Mouse (Mus musculus) myocyte (in vitro differentiated cells): ENCODE data around the gene Mylk3. TPM values are rescaled to one million over a fixed set of nuclear protein-coding genes. Genes with fewer than 3 reads are reported as not detected.

Experiments used
- H3K27me3 ChIP-seq: one replicate; pipeline ENCODE4 v1.6.1; 2011; ENCODE audit not compliant: control insufficient read depth, insufficient read depth, insufficient read length
- H3K36me3 ChIP-seq: one replicate; pipeline ENCODE4 v1.6.1; 2011; ENCODE audit not compliant: control insufficient read depth, insufficient read depth
- H3K4me2 ChIP-seq: one replicate; pipeline ENCODE4 v1.6.1; 2011; ENCODE audit warnings: low read depth, control low read depth
- H3K4me3 ChIP-seq: one replicate; pipeline ENCODE4 v1.5.1; 2011; ENCODE audit warnings: mild to moderate bottlenecking, control low read depth, moderate library complexity
- H3K79me2 ChIP-seq: one replicate; pipeline ENCODE4 v1.6.1; 2011; ENCODE audit not compliant: control insufficient read depth, insufficient read depth
- H3ac ChIP-seq: one replicate; pipeline ENCODE4 v1.6.1; 2011; ENCODE audit not compliant: control insufficient read depth, insufficient read length
- CEBPB ChIP-seq: IDR thresholded peaks from 2 replicates; pipeline ENCODE4 v1.6.1; 2011; ENCODE audit warnings: mild to moderate bottlenecking, moderate library complexity; ENCODE audit not compliant: poor library complexity, insufficient read depth, severe bottlenecking
- E2F4 ChIP-seq: IDR thresholded peaks from one replicate; pipeline ENCODE4 v1.6.1; 2011; ENCODE audit warnings: mild to moderate bottlenecking, control low read depth, moderate library complexity; ENCODE audit not compliant: insufficient read depth
- MAX ChIP-seq: IDR thresholded peaks from one replicate; pipeline ENCODE4 v1.6.1; 2011; ENCODE audit warnings: low read depth, mild to moderate bottlenecking, control low read depth
- MYOD1 ChIP-seq, 3 experiments: IDR thresholded peaks; one replicate each; pipeline ENCODE4 v1.6.1; 2011; ENCODE audit warnings: control low read depth in 2 of 3, low read depth in 2 of 3, mild to moderate bottlenecking in 2 of 3, moderate library complexity in 1 of 3; ENCODE audit not compliant: insufficient read length in 2 of 3, control insufficient read depth in 1 of 3
- MYOG ChIP-seq, 3 experiments: IDR thresholded peaks; one replicate each; pipeline ENCODE4 v1.6.1; 2011; ENCODE audit warnings: control low read depth in 2 of 3, low read depth in 2 of 3, mild to moderate bottlenecking in 2 of 3; ENCODE audit not compliant: insufficient read length in 2 of 3, control insufficient read depth in 1 of 3, insufficient read depth in 1 of 3
- POLR2A ChIP-seq: IDR thresholded peaks from one replicate; pipeline ENCODE4 v1.6.1; 2011; ENCODE audit warnings: low read depth, mild to moderate bottlenecking, control low read depth, moderate library complexity; ENCODE audit not compliant: insufficient read length
- POLR2AphosphoS2 ChIP-seq: IDR thresholded peaks from one replicate; pipeline ENCODE4 v1.6.1; 2011; ENCODE audit warnings: low read depth, control low read depth; ENCODE audit not compliant: insufficient read length
- REST ChIP-seq: IDR thresholded peaks from one replicate; pipeline ENCODE4 v1.6.1; 2011; ENCODE audit warnings: mild to moderate bottlenecking, control low read depth, moderate library complexity; ENCODE audit not compliant: insufficient read depth, insufficient read length
- SRF ChIP-seq: IDR thresholded peaks from one replicate; pipeline ENCODE4 v1.6.1; 2011; ENCODE audit warnings: low read depth; ENCODE audit not compliant: control insufficient read depth, insufficient read length
- TCF12 ChIP-seq: IDR thresholded peaks from one replicate; pipeline ENCODE4 v1.6.1; 2011; ENCODE audit warnings: mild to moderate bottlenecking, control low read depth; ENCODE audit not compliant: poor library complexity, insufficient read depth, severe bottlenecking
- TCF3 ChIP-seq: IDR thresholded peaks from one replicate; pipeline ENCODE4 v1.6.1; 2011; ENCODE audit warnings: low read depth, control low read depth; ENCODE audit not compliant: insufficient read length
- USF1 ChIP-seq: IDR thresholded peaks from one replicate; pipeline ENCODE4 v1.6.1; 2011; ENCODE audit warnings: low read depth, mild to moderate bottlenecking, control low read depth, moderate library complexity
- polyA plus RNA-seq: library from polyadenylated mRNA; unstranded; fragments of >200 nt; fragmentation: generic; extraction: Trizol; gene quantifications from one replicate; pipeline ENCODE4 v1.2.1, GENCODE M21; 2012; ENCODE audit warnings: missing spikeins

The Mylk3 gene
- polyA plus RNA-seq, 1 experiment, result 3.7 TPM

DNA sequence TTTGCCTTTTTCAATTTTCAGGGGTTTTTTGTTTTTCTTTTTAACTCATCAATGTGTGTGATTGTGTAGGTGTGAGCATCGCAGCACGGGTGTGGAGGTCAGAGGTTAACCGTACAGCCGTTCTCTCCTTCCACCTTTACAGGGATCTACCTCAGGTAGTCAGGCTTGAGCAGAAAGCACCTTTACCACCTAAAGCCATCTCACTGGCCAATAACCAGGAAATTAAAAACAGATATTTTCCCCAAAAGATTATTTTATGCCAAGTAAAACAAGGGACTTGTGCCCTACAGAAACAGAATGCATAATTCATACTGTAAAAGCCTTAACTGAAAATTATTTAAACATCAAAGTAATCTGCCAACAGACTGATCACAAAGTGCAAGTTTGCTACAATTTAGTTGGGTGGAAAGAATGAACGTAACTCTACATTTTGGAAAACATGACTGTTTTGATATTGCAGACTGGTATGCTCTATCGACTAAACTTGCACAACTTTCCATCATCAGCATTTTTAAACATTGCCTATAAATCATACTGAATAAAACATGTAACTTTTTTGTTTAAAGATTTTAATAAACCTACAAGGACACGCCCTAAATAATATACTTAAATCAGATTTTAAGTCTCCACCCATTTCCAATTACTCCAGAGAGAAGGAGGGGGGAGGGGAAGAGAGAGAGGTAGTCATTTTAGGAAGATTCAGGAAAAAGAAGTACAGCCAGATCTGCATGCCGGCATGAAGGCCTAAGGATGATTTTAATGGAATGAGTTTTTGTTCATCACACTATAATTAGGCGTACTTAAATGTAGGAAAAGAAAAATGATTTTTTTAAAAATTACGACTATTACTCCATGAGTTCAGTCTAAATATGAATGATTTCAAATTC, 45.4 kb upstream of the Mylk3 start:
- TF ChIP-seq MAX (no peak), TCF3 (no peak), POLR2AphosphoS2 (no peak), CEBPB (no peak), MYOD1 (IDR thresholded peaks at IDR 0.05; ENCODE audit: control insufficient read depth in 1 of 3, insufficient read length in 2 of 3, low read depth in 2 of 3) (no peak), POLR2A (no peak), SRF (no peak), MYOG (IDR thresholded peaks at IDR 0.05; ENCODE audit: control insufficient read depth in 1 of 3, insufficient read depth in 1 of 3, insufficient read length in 2 of 3, low read depth in 2 of 3) (no peak), E2F4 (no peak), TCF12 (no peak), REST (no peak), USF1 (no peak)
- peak overlapping the region; percentile 88 for H3K4me2 ChIP-seq
- peak overlapping the region; percentile 82 for H3ac ChIP-seq
- H3K27me3 ChIP-seq, result no peaks in the 10 kb centered on the region
- H3K36me3 ChIP-seq, result no peaks in the 10 kb centered on the region
- H3K79me2 ChIP-seq, result peaks cover 58% of the 10 kb centered on the region
- H3K4me3 ChIP-seq, result peak overlapping the region; percentile 87

DNA sequence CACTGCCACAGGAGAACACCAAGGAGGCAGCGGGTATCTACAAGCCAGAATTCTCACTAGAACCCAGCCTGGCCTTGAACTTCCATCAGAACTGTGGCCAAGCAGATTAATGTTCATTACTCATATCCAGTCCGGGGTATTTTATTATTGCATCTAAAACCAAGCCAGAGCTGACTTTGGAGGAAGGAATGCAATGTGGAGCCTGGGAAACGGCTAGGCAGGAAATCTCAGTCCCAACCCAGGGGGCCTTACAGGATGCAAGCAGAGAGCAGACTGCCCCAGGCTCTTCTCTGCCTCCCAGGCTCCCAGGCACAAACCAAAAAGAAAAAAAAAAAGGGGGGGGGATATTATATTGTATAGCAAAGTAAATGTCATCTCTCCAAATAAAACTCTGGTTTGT, 44.7 kb upstream of the Mylk3 start:
- TF ChIP-seq MYOD1 (IDR thresholded peaks at IDR 0.05; ENCODE audit: control insufficient read depth in 1 of 3, insufficient read length in 2 of 3, low read depth in 2 of 3) (no peak), USF1 (no peak), REST (no peak), POLR2A (no peak), MAX (no peak), TCF12 (no peak), SRF (no peak), TCF3 (no peak), POLR2AphosphoS2 (no peak), MYOG (IDR thresholded peaks at IDR 0.05; ENCODE audit: control insufficient read depth in 1 of 3, insufficient read depth in 1 of 3, insufficient read length in 2 of 3, low read depth in 2 of 3) (no peak), CEBPB (no peak), E2F4 (no peak)
- peak overlapping the region; percentile 87 for H3K4me3 ChIP-seq
- H3K79me2 ChIP-seq, result peaks cover 65% of the 10 kb centered on the region
- no peaks in the 10 kb centered on the region for H3K36me3 ChIP-seq
- H3K27me3 ChIP-seq, result no peaks in the 10 kb centered on the region
- H3ac ChIP-seq, result no peak overlapping the region
- peak overlapping the region; percentile 88 for H3K4me2 ChIP-seq

DNA sequence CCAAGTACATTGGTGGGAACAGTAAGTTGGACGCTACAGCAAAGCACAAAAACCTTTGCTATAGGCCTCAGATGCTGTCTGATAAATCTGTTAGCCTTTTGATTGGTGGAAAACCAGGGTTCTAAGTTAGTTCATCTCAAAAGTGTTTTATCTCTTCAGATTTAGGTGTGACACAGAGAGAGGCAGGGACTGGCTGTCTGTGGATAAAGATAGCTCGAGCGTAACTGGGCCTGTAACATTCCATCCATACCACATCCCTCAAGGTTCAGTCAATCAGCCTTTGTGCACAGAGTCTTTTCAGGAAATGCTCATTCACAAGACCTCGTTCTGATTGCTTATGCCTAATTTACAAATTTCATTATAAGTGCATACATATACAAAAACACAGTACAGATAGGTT, 43.1 kb upstream of the Mylk3 start:
- no peak overlapping the region for H3K4me3 ChIP-seq

DNA sequence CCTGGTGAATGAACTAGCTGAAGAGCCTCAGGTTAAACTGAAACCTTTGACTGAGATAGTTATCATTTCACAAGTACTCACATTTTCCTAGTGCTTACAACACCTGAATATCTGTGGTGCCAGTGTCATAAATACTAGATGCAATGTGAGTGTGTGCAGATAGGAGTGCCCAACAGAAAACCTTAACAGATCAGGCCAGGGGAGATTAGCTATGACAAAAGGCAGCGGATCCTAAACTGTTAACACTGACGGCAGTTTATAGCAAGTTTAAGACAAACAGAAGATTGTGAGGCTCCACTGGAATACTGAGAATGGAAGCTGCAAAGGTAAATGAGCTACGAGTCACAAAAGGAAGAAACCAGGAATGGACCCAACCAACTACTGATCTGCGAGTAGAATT, 40.9 kb upstream of the Mylk3 start:
- no peak for TF ChIP-seq MAX
- no peak for TF ChIP-seq E2F4
- TF ChIP-seq TCF12, result no peak
- no peak for TF ChIP-seq REST
- Histone ChIP-seq H3K4me2 (no peak overlapping the region), H3K4me3 (no peak overlapping the region), H3K36me3 (peaks cover 5% of the 10 kb centered on the region), H3ac (no peak overlapping the region), H3K79me2 (peaks cover 92% of the 10 kb centered on the region), H3K27me3 (no peaks in the 10 kb centered on the region)

More for the DNA sequence above, 43.1 kb upstream of the Mylk3 start:
- no peaks in the 10 kb centered on the region for H3K27me3 ChIP-seq
- TF ChIP-seq CEBPB (no peak), POLR2AphosphoS2 (no peak), TCF3 (no peak), MYOG (IDR thresholded peaks at IDR 0.05; ENCODE audit: control insufficient read depth in 1 of 3, insufficient read depth in 1 of 3, insufficient read length in 2 of 3, low read depth in 2 of 3) (no peak), USF1 (no peak), SRF (no peak), TCF12 (no peak), REST (no peak), E2F4 (no peak), POLR2A (no peak), MYOD1 (IDR thresholded peaks at IDR 0.05; ENCODE audit: control insufficient read depth in 1 of 3, insufficient read length in 2 of 3, low read depth in 2 of 3) (no peak), MAX (no peak)
- peak overlapping the region; percentile 70 for H3K4me2 ChIP-seq
- no peak overlapping the region for H3ac ChIP-seq
- H3K79me2 ChIP-seq, result peaks cover 81% of the 10 kb centered on the region
- H3K36me3 ChIP-seq, result peaks cover 3% of the 10 kb centered on the region

DNA sequence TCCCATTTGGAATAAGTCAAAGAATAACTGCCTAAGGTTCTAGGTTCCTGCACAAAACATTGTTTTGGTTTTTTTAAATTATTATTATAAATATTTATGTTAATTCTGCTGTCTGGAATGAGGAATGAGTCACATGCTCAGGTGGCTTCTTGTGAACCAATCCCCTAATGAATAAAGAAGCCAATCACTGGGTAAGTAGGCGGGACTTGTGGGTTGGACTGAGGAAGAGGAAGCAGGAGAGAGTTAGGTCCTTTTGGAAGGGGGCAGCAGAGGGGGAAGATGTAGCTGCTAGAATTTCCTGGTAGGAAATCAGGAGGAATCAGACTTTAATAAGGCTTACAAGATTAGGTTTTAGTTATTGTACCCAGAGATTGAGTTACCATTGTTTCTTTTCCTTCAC, 35.2 kb upstream of the Mylk3 start:
- TF ChIP-seq E2F4, result no peak
- no peak for TF ChIP-seq POLR2A
- TF ChIP-seq USF1, result no peak
- no peak for TF ChIP-seq MYOD1 (IDR thresholded peaks at IDR 0.05; ENCODE audit: control insufficient read depth in 1 of 3, insufficient read length in 2 of 3, low read depth in 2 of 3)
- TF ChIP-seq POLR2AphosphoS2, result no peak
- no peak for TF ChIP-seq MYOG (IDR thresholded peaks at IDR 0.05; ENCODE audit: control insufficient read depth in 1 of 3, insufficient read depth in 1 of 3, insufficient read length in 2 of 3, low read depth in 2 of 3)
- TF ChIP-seq CEBPB, result no peak
- no peak for TF ChIP-seq MAX
- no peak for TF ChIP-seq REST
- no peak for TF ChIP-seq TCF3
- TF ChIP-seq TCF12, result no peak
- TF ChIP-seq SRF, result no peak
- Histone ChIP-seq H3ac (no peak overlapping the region), H3K27me3 (no peaks in the 10 kb centered on the region), H3K4me3 (no peak overlapping the region), H3K4me2 (no peak overlapping the region), H3K79me2 (peaks cover 70% of the 10 kb centered on the region), H3K36me3 (peaks cover 10% of the 10 kb centered on the region)
